Mouse (Mus musculus) C2C12 (cell line): ENCODE data around the gene Ppp4r1. TPM values are rescaled to one million over a fixed set of nuclear protein-coding genes. Genes with fewer than 3 reads are reported as not detected.

Experiments used
- H3K27me3 ChIP-seq: one replicate; pipeline ENCODE4 v1.6.1; 2011; ENCODE audit not compliant: control insufficient read depth, insufficient read depth, insufficient read length
- H3K36me3 ChIP-seq: one replicate; pipeline ENCODE4 v1.6.1; 2011; ENCODE audit not compliant: control insufficient read depth, insufficient read depth
- H3K4me3 ChIP-seq: one replicate; pipeline ENCODE4 v1.5.1; 2011; ENCODE audit warnings: mild to moderate bottlenecking, control low read depth; ENCODE audit not compliant: poor library complexity, insufficient read depth, severe bottlenecking
- H3K79me2 ChIP-seq: one replicate; pipeline ENCODE4 v1.6.1; 2011; ENCODE audit not compliant: control insufficient read depth, insufficient read depth
- H3K79me3 ChIP-seq: one replicate; pipeline ENCODE4 v1.6.1; 2011; ENCODE audit warnings: low read depth, control low read depth
- H3ac ChIP-seq: one replicate; pipeline ENCODE3; 2011; ENCODE audit warnings: low read depth; ENCODE audit not compliant: control insufficient read depth, insufficient read length
- CEBPB ChIP-seq: IDR thresholded peaks from one replicate; pipeline ENCODE4 v1.6.1; 2011; ENCODE audit warnings: low read depth, mild to moderate bottlenecking, control low read depth, moderate library complexity
- CTCF ChIP-seq: IDR thresholded peaks from one replicate; pipeline ENCODE4 v1.5.1; 2011; ENCODE audit not compliant: control insufficient read depth, insufficient read depth, insufficient read length
- FOSL1 ChIP-seq: IDR thresholded peaks from one replicate; pipeline ENCODE4 v1.8.0; 2011; ENCODE audit warnings: mild to moderate bottlenecking, low read length; ENCODE audit not compliant: poor library complexity, insufficient read depth, severe bottlenecking
- MAX ChIP-seq: IDR thresholded peaks from one replicate; pipeline ENCODE4 v1.6.1; 2011; ENCODE audit warnings: mild to moderate bottlenecking, control low read depth
- MYOD1 ChIP-seq: IDR thresholded peaks from one replicate; pipeline ENCODE4 v1.6.1; 2011; ENCODE audit warnings: low read depth; ENCODE audit not compliant: control insufficient read depth, insufficient read length
- MYOG ChIP-seq: IDR thresholded peaks from one replicate; pipeline ENCODE4 v1.6.1; 2011; ENCODE audit not compliant: control insufficient read depth, insufficient read length; ENCODE audit errors: extremely low read depth
- USF1 ChIP-seq: IDR thresholded peaks from one replicate; pipeline ENCODE4 v1.6.1; 2011; ENCODE audit warnings: low read depth, mild to moderate bottlenecking, control low read depth, moderate library complexity
- polyA plus RNA-seq: library from polyadenylated mRNA; unstranded; fragments of >200 nt; fragmentation: generic; extraction: Trizol; gene quantifications from one replicate; pipeline ENCODE4 v1.2.1, GENCODE M21; 2012; ENCODE audit warnings: missing spikeins

Gene Ppp4r1
- polyA plus RNA-seq, 1 experiment, result 61.8 TPM

DNA sequence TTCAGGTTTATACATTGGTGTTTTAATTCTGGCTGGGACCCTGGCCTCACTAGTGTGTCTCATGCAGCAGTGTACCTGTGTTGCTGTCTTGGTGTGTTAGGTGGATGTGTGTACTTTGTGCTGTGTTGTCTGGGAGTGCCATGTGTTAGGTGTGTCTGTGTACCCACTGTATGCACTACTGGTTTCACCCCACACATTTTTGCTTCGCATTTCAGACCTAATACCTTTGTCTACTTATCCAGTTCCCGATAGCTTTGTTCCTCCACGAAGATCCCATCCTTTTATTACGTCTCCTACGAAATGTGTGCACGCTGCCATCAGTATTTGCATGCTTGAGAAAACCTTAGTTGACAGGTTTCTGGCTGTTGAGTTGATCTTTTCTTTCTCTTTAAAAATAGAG, 18.1 kb downstream of the Ppp4r1 start:
- H3K4me3 ChIP-seq, result no peak overlapping the region
- H3K79me2 ChIP-seq, result peaks cover 100% of the 10 kb centered on the region
- H3K79me3 ChIP-seq, result peaks cover 92% of the 10 kb centered on the region
- no peak overlapping the region for H3ac ChIP-seq
- H3K27me3 ChIP-seq, result no peaks in the 10 kb centered on the region
- peaks cover 25% of the 10 kb centered on the region for H3K36me3 ChIP-seq
- no peak for TF ChIP-seq MYOD1
- TF ChIP-seq MAX, result no peak
- TF ChIP-seq FOSL1, result no peak
- TF ChIP-seq MYOG, result no peak
- TF ChIP-seq USF1, result no peak
- no peak for TF ChIP-seq CTCF
- TF ChIP-seq CEBPB, result no peak

DNA sequence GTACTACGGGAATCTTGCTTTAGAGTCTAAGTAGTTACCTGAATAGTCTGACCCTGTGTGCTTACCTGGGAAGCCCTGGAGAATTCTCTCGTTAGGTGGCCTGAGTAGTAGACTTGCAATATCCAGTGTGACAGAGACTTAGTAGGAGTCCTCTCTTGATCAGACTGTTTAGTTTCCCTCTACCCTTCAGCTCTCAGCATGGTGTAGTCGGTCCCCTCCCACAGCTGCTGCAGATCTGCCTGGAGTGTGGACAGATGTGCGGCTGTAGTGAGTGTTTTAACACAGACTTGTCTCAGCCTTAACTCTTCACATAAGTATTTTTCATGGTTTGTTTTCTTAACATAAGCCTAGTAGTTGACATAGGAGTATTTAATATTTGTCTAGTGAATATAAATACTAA, 19.7 kb downstream of the Ppp4r1 start:
- H3ac ChIP-seq, result no peak overlapping the region

DNA sequence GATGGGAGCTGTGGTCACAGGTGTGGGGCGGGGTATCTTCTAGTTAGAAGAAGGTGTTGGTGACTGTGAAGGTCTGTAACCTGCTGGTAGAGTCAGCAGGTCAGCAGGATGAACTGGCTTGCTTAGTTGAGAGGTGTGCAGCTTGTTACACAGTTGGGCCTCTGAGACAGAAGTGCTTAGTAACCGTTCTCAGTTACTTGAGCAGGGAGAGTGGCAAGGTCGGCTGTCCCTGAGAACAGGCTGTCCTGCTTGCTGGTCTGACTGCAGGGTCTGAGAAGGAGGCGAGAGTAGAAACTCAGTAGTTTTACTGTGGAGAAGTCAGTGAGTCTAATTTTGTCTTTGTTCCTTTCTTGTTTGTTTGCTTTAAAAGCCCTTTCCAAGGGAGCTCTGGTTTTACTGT, 23.6 kb downstream of the Ppp4r1 start:
- no peak for TF ChIP-seq MYOG
- TF ChIP-seq FOSL1, result no peak
- TF ChIP-seq CTCF, result no peak
- no peak for TF ChIP-seq MAX
- TF ChIP-seq MYOD1, result no peak
- TF ChIP-seq USF1, result no peak
- no peak for TF ChIP-seq CEBPB
- no peaks in the 10 kb centered on the region for H3K27me3 ChIP-seq
- H3K79me3 ChIP-seq, result peaks cover 76% of the 10 kb centered on the region
- H3K4me3 ChIP-seq, result no peak overlapping the region
- H3ac ChIP-seq, result no peak overlapping the region
- peaks cover 54% of the 10 kb centered on the region for H3K36me3 ChIP-seq
- H3K79me2 ChIP-seq, result peaks cover 98% of the 10 kb centered on the region

More for the DNA sequence above, 19.7 kb downstream of the Ppp4r1 start:
- TF ChIP-seq USF1, result no peak
- TF ChIP-seq CTCF, result no peak
- no peak for TF ChIP-seq CEBPB
- no peak for TF ChIP-seq MYOD1
- TF ChIP-seq MYOG, result no peak
- no peak for TF ChIP-seq FOSL1
- TF ChIP-seq MAX, result no peak
- no peak overlapping the region for H3K4me3 ChIP-seq
- H3K79me2 ChIP-seq, result peaks cover 99% of the 10 kb centered on the region
- H3K27me3 ChIP-seq, result no peaks in the 10 kb centered on the region
- H3K36me3 ChIP-seq, result peaks cover 29% of the 10 kb centered on the region
- peaks cover 92% of the 10 kb centered on the region for H3K79me3 ChIP-seq

DNA sequence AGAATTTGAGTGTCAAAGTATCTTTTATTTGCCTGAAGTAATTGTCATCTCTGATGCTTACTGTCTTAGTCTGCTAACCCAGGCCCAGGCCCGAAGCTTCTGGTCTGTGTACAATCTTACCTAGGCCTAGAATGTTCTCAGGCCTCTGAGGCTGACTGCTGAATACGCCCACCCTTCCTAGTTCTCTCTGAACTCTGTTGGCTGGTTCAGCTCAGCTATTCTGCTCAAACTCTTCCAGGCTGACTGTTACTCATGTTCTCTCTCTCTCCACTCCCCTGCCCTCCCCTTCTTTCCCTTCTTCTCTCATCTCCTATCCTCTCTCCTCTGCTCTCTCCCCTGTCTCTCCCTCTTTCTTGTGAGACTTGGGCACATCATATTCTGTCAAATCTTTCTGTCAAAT, 24.0 kb downstream of the Ppp4r1 start:
- H3ac ChIP-seq, result no peak overlapping the region
- no peaks in the 10 kb centered on the region for H3K27me3 ChIP-seq
- no peak overlapping the region for H3K4me3 ChIP-seq
- H3K79me2 ChIP-seq, result peaks cover 98% of the 10 kb centered on the region
- peaks cover 75% of the 10 kb centered on the region for H3K79me3 ChIP-seq
- H3K36me3 ChIP-seq, result peaks cover 59% of the 10 kb centered on the region
- no peak for TF ChIP-seq MYOG
- no peak for TF ChIP-seq CTCF
- no peak for TF ChIP-seq MAX
- TF ChIP-seq USF1, result no peak
- no peak for TF ChIP-seq MYOD1
- no peak for TF ChIP-seq FOSL1
- no peak for TF ChIP-seq CEBPB

DNA sequence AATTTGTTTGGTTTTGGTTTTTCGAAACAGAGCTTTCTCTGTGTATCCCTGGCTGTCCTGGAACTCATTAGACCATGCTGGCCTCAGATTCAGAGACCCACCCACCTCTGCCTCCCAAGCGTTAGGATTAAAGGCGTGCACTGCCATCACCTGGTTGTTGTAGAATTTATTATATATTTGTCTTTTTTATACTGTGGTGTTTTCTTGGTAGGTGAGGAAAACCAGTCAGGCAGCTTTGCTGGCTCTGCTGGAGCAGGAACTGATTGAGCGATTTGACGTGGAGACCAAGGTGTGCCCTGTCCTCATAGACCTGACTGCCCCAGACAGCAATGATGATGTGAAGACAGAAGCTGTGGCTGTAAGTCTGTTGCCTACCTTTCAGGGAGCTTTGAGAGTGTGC, 28.7 kb downstream of the Ppp4r1 start:
- Histone ChIP-seq H3K27me3 (no peaks in the 10 kb centered on the region), H3K36me3 (peaks cover 70% of the 10 kb centered on the region), H3ac (peak overlapping the region; percentile 13), H3K79me3 (peaks cover 44% of the 10 kb centered on the region), H3K4me3 (no peak overlapping the region), H3K79me2 (peaks cover 70% of the 10 kb centered on the region)
- TF ChIP-seq USF1 (no peak), MAX (no peak), CEBPB (no peak)

DNA sequence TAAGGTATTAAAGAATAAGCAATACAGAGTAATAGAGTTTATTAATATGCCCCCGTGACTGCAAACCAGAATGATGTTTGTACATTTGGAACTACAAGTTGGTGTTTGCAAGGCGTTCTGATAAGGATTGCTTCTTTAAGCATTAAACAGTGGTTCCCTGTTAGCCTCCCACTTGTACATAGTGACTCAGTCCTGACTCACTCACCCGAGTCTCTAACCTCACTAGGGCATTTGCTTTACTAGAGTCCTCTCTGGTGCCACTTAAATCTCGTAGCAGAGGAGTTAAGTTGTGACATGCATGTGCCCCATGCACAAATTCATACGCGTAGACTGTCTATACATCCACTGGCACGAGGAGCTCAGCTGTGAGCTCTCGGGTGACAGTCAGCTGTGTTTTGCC, 31.4 kb downstream of the Ppp4r1 start:
- Histone ChIP-seq H3K79me2 (peaks cover 69% of the 10 kb centered on the region), H3K79me3 (peaks cover 32% of the 10 kb centered on the region), H3K4me3 (no peak overlapping the region), H3K27me3 (no peaks in the 10 kb centered on the region), H3ac (no peak overlapping the region), H3K36me3 (peaks cover 83% of the 10 kb centered on the region)
- TF ChIP-seq FOSL1 (peak; percentile 93), CEBPB (no peak), MYOG (no peak), CTCF (no peak), MYOD1 (no peak), MAX (peak; percentile 31), USF1 (no peak)
